Mouse (Mus musculus): Measurements from ENCODE around the gene Fbxo31. TPM values are rescaled to one million over a fixed set of nuclear protein-coding genes. Genes with fewer than 3 reads are reported as not detected.

Fbxo31 gene
- total and polyA plus RNA-seq, 3 experiments = 4.9 to 25.3 (median 5.9) TPM

GRCm38 (mm10) chr8:121609916-121610315 is 31.3 kb upstream of the Fbxo31 start:
- no peaks in the 10 kb centered on the region for H3K9me3 ChIP-seq (replicated peaks)
- no peaks in the 10 kb centered on the region for H3K4me1 ChIP-seq (ENCODE audit: insufficient read depth, low read depth, low read length)
- ATAC-seq (ENCODE audit: extremely low read depth, insufficient number of reproducible peaks, low FRiP score, poor library complexity, severe bottlenecking) = no peak
- H3K36me3 ChIP-seq (replicated peaks) = no peaks in the 10 kb centered on the region
- no peak overlapping the region for H3K4me3 ChIP-seq (ENCODE audit: low read depth, low read length)
- no peaks in the 10 kb centered on the region; the same call in 1 of the 2 replicates for H3K27me3 ChIP-seq (ENCODE audit: insufficient read depth, low read length)
- no peak for DNase-seq (ENCODE audit: low spot score)
- TF ChIP-seq TAL1 (conservative IDR thresholded peaks at IDR 0.05; ENCODE audit: low read depth, low read length) (no peak), GATA1 (IDR thresholded peaks at IDR 0.05; ENCODE audit: borderline replicate concordance, low read length) (no peak)

GRCm38 (mm10) chr8:121609251-121609650 is 30.6 kb upstream of the Fbxo31 start:
- no peaks in the 10 kb centered on the region; the same call in 1 of the 2 replicates for H3K27me3 ChIP-seq (ENCODE audit: insufficient read depth, low read length)
- H3K9me3 ChIP-seq (replicated peaks) = no peaks in the 10 kb centered on the region
- TF ChIP-seq GATA1 (IDR thresholded peaks at IDR 0.05; ENCODE audit: borderline replicate concordance, low read length) (no peak), TAL1 (conservative IDR thresholded peaks at IDR 0.05; ENCODE audit: low read depth, low read length) (no peak), GATA2 (IDR thresholded peaks at IDR 0.05; ENCODE audit: borderline replicate concordance, low read depth, low read length) (no peak), POLR2AphosphoS5 (IDR thresholded peaks at IDR 0.05; ENCODE audit: insufficient replicate concordance, low read depth, low read length) (no peak), CTCF (IDR thresholded peaks at IDR 0.05; ENCODE audit: low read depth, low read length) (no peak)
- no peak overlapping the region for H3K4me3 ChIP-seq (ENCODE audit: low read depth, low read length)
- ATAC-seq (ENCODE audit: extremely low read depth, insufficient number of reproducible peaks, low FRiP score, poor library complexity, severe bottlenecking) = no peak
- H3K4me1 ChIP-seq (ENCODE audit: insufficient read depth, low read depth, low read length) = no peaks in the 10 kb centered on the region
- no peaks in the 10 kb centered on the region for H3K36me3 ChIP-seq (replicated peaks)
- DNase-seq (ENCODE audit: low spot score) = no peak

DNA sequence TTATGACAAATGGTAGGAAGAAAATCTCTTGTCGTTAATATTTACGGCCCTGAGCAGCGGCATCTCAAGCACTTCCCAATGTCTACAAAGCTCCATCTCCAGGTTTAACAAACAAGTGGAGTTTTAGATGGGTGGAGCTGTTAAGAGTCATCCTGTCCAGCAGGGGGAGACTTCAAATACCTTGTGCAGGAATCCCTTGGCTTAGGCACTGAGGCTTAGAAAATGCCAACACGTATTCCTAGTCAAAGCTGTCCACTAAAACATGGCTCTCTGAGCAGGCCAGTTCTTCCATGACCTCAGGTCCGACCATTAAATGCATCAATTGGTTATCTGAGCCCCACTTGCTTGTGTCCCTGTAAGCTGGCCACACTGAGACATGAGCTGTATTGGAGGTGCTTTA is 29.1 kb upstream of the Fbxo31 start:
- no peak for DNase-seq (ENCODE audit: low spot score)
- no peak for ATAC-seq (ENCODE audit: extremely low read depth, insufficient number of reproducible peaks, low FRiP score, poor library complexity, severe bottlenecking)
- H3K27me3 ChIP-seq (ENCODE audit: insufficient read depth, low read length) = no peaks in the 10 kb centered on the region; the same call in 1 of the 2 replicates
- no peak for TF ChIP-seq GATA1 (IDR thresholded peaks at IDR 0.05; ENCODE audit: borderline replicate concordance, low read length)
- no peak for TF ChIP-seq TAL1 (conservative IDR thresholded peaks at IDR 0.05; ENCODE audit: low read depth, low read length)
- no peak for TF ChIP-seq GATA2 (IDR thresholded peaks at IDR 0.05; ENCODE audit: borderline replicate concordance, low read depth, low read length)
- TF ChIP-seq CTCF (IDR thresholded peaks at IDR 0.05; ENCODE audit: low read depth, low read length) = no peak
- no peak for TF ChIP-seq POLR2AphosphoS5 (IDR thresholded peaks at IDR 0.05; ENCODE audit: insufficient replicate concordance, low read depth, low read length)
- no peaks in the 10 kb centered on the region for H3K36me3 ChIP-seq (replicated peaks)
- H3K4me3 ChIP-seq (ENCODE audit: low read depth, low read length) = no peak overlapping the region
- H3K9me3 ChIP-seq (replicated peaks) = no peaks in the 10 kb centered on the region
- no peaks in the 10 kb centered on the region for H3K4me1 ChIP-seq (ENCODE audit: insufficient read depth, low read depth, low read length)

DNA sequence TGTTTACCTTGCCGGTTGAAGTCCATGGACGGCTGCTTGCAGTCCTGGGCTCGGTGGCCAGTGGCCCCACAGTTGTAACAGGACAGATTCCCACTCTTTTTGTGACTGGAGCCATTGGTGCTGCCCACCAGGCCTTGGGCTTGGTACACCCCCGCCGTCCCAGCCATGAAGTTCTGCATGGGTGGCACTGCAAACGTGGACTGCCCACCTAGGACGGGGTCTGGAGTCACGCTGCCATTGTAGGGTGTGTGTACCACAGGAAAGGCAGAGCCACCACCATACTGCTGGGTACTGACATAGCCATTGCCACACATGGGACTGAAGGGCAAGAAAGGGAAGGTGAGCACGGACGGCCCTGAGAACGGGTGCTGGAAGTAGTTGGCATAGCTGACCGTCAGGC is 25.2 kb upstream of the Fbxo31 start:
- Histone ChIP-seq H3K27me3 (ENCODE audit: insufficient read depth, low read length) (no peaks in the 10 kb centered on the region; the same call in 1 of the 2 replicates), H3K36me3 (replicated peaks) (peaks cover 12% of the 10 kb centered on the region), H3K9me3 (replicated peaks) (no peaks in the 10 kb centered on the region), H3K4me3 (ENCODE audit: low read depth, low read length) (no peak overlapping the region), H3K4me1 (ENCODE audit: insufficient read depth, low read depth, low read length) (no peaks in the 10 kb centered on the region)
- DNase-seq (ENCODE audit: low spot score) (no peak), ATAC-seq (ENCODE audit: extremely low read depth, insufficient number of reproducible peaks, low FRiP score, poor library complexity, severe bottlenecking) (no peak)
- no peak for TF ChIP-seq TAL1 (conservative IDR thresholded peaks at IDR 0.05; ENCODE audit: low read depth, low read length)
- TF ChIP-seq GATA2 (IDR thresholded peaks at IDR 0.05; ENCODE audit: borderline replicate concordance, low read depth, low read length) = no peak
- no peak for TF ChIP-seq CTCF (IDR thresholded peaks at IDR 0.05; ENCODE audit: low read depth, low read length)
- no peak for TF ChIP-seq POLR2AphosphoS5 (IDR thresholded peaks at IDR 0.05; ENCODE audit: insufficient replicate concordance, low read depth, low read length)
- TF ChIP-seq GATA1 (IDR thresholded peaks at IDR 0.05; ENCODE audit: borderline replicate concordance, low read length) = no peak

GRCm38 (mm10) chr8:121602860-121603259 is 24.3 kb upstream of the Fbxo31 start:
- no peaks in the 10 kb centered on the region for H3K9me3 ChIP-seq (replicated peaks)
- H3K27me3 ChIP-seq (ENCODE audit: insufficient read depth, low read length) = no peaks in the 10 kb centered on the region; the same call in 1 of the 2 replicates
- H3K4me3 ChIP-seq (ENCODE audit: low read depth, low read length) = no peak overlapping the region
- peaks cover 18% of the 10 kb centered on the region for H3K36me3 ChIP-seq (replicated peaks)
- H3K4me1 ChIP-seq (ENCODE audit: insufficient read depth, low read depth, low read length) = no peaks in the 10 kb centered on the region
- no peak for ATAC-seq (ENCODE audit: extremely low read depth, insufficient number of reproducible peaks, low FRiP score, poor library complexity, severe bottlenecking)
- no peak for TF ChIP-seq TAL1 (conservative IDR thresholded peaks at IDR 0.05; ENCODE audit: low read depth, low read length)
- TF ChIP-seq CTCF (IDR thresholded peaks at IDR 0.05; ENCODE audit: low read depth, low read length) = no peak; the same call in 1 of the 2 replicates
- TF ChIP-seq POLR2AphosphoS5 (IDR thresholded peaks at IDR 0.05; ENCODE audit: insufficient replicate concordance, low read depth, low read length) = no peak
- TF ChIP-seq GATA1 (IDR thresholded peaks at IDR 0.05; ENCODE audit: borderline replicate concordance, low read length) = no peak
- TF ChIP-seq GATA2 (IDR thresholded peaks at IDR 0.05; ENCODE audit: borderline replicate concordance, low read depth, low read length) = no peak
- DNase-seq (ENCODE audit: low spot score) = no peak

GRCm38 (mm10) chr8:121602411-121602810 is 23.8 kb upstream of the Fbxo31 start:
- H3K4me3 ChIP-seq (ENCODE audit: low read depth, low read length) = no peak overlapping the region
- H3K9me3 ChIP-seq (replicated peaks) = no peaks in the 10 kb centered on the region
- ATAC-seq (ENCODE audit: extremely low read depth, insufficient number of reproducible peaks, low FRiP score, poor library complexity, severe bottlenecking) (no peak), DNase-seq (ENCODE audit: low spot score) (no peak)
- H3K4me1 ChIP-seq (ENCODE audit: insufficient read depth, low read depth, low read length) = no peaks in the 10 kb centered on the region
- H3K36me3 ChIP-seq (replicated peaks) = peaks cover 23% of the 10 kb centered on the region
- TF ChIP-seq TAL1 (conservative IDR thresholded peaks at IDR 0.05; ENCODE audit: low read depth, low read length) (no peak), CTCF (IDR thresholded peaks at IDR 0.05; ENCODE audit: low read depth, low read length) (no peak)
- no peaks in the 10 kb centered on the region; the same call in 1 of the 2 replicates for H3K27me3 ChIP-seq (ENCODE audit: insufficient read depth, low read length)

DNA sequence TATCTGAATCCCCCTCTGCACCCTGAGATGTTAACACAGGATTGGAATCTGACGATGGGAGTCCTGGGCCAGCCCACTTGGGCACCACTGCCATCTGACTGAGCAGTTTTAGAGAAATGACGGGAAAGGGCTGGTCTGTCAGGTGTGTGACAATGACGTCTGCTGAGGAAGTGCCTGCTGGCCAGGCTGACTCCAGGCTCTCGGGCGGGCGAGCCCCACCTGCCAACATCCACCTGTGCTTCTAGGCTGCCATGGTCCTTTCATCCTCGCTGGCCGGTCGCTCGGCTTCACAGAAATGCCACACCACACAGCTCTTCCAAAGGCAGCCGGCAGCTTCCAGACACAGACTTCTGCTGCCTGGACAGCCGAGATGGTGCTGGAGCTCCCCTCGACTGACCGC is 21.2 kb upstream of the Fbxo31 start:
- Histone ChIP-seq H3K36me3 (replicated peaks) (peaks cover 45% of the 10 kb centered on the region), H3K9me3 (replicated peaks) (no peaks in the 10 kb centered on the region), H3K27me3 (ENCODE audit: insufficient read depth, low read length) (no peaks in the 10 kb centered on the region; the same call in 1 of the 2 replicates), H3K4me1 (ENCODE audit: insufficient read depth, low read depth, low read length) (no peaks in the 10 kb centered on the region), H3K4me3 (ENCODE audit: low read depth, low read length) (no peak overlapping the region)
- ATAC-seq (ENCODE audit: extremely low read depth, insufficient number of reproducible peaks, low FRiP score, poor library complexity, severe bottlenecking) = no peak
- TF ChIP-seq POLR2AphosphoS5 (IDR thresholded peaks at IDR 0.05; ENCODE audit: insufficient replicate concordance, low read depth, low read length) = no peak
- TF ChIP-seq GATA1 (IDR thresholded peaks at IDR 0.05; ENCODE audit: borderline replicate concordance, low read length) = no peak
- no peak for TF ChIP-seq CTCF (IDR thresholded peaks at IDR 0.05; ENCODE audit: low read depth, low read length)
- no peak for TF ChIP-seq TAL1 (conservative IDR thresholded peaks at IDR 0.05; ENCODE audit: low read depth, low read length)
- no peak for TF ChIP-seq GATA2 (IDR thresholded peaks at IDR 0.05; ENCODE audit: borderline replicate concordance, low read depth, low read length)
- no peak for DNase-seq (ENCODE audit: low spot score)
